ENCODE assay signal across 9 mouse cellular contexts in genomic region chr2:33347607-33348006, GRCm38 (mm10). TPM values are rescaled to one million over a fixed set of nuclear protein-coding genes. Genes with fewer than 3 reads are reported as not detected.
DNase-seq lines count a peak whose midpoint lies in the region; TF ChIP-seq lines count a peak whose summit lies in the region.
"Had no signal": no experiment of that assay in that cellular context is flagged by ENCODE, and none has a peak within 500 bp of the region (broad histone marks: within the 10 kb centered on the region; RNA-seq: fewer than 3 reads in every experiment).

No protein-coding gene starts in this region.

- peak; percentile 85 for TF ChIP-seq CTCF in bone marrow, adult 2 months (IDR thresholded peaks at IDR 0.05; ENCODE audit: control insufficient read depth, insufficient read depth, low read length)

- peaks cover 6% of the 10 kb centered on the region for H3K4me1 ChIP-seq in bone marrow, adult 2 months (ENCODE audit: control insufficient read depth, insufficient read depth, low read length)

- H3K4me3 ChIP-seq in bone marrow, adult 2 months (replicated peaks; ENCODE audit: control insufficient read depth, low read depth, low read length) = no peak overlapping the region
- H3K4me3 ChIP-seq: limb, embryonic 12.5 days had no signal

- DNase-seq in heart, postnatal 36 days = peak; percentile 41 to 67
- DNase-seq in heart, adult 8-10 months (ENCODE audit: low spot score) = no peak
- DNase-seq in ovary, postnatal 36 days (ENCODE audit: low spot score) = peak; percentile 44
- DNase-seq in ovary, adult 18-20 months (ENCODE audit: low spot score) = no peak
- peak; percentile 28 to 40 for DNase-seq in gastrocnemius, adult 8-10 months (ENCODE audit: low spot score in 2 of 2)
- DNase-seq in mesoderm, embryonic 11.5 days (ENCODE audit: low read depth, low spot score) = peak; percentile 58
- no peak for DNase-seq in frontal cortex, postnatal 36 days (ENCODE audit: low spot score in 2 of 2)

- intact Hi-C loops in heart, postnatal 36 days (cut with DNase I) = loop anchor here (2.0 to 10.0 kb wide), 3 partner anchors 31 to 363 kb away; partner anchors contain the start of gene Slc2a8

- 28% methylated on average over 3 of the region's 3 CpGs for WGBS in bone marrow, adult 2 months

- no peak for TF ChIP-seq POLR2A in bone marrow, adult 2 months (IDR thresholded peaks at IDR 0.05; ENCODE audit: borderline replicate concordance, control insufficient read depth, low read depth, low read length)

- H3K27ac ChIP-seq in bone marrow, adult 2 months (ENCODE audit: control insufficient read depth, insufficient read depth, low read depth, low read length, poor library complexity) = no peak overlapping the region

RNA-seq across cellular contexts. Expression of gene Ralgps1, which starts 23.7 kb away (rescaled TPM):
- 1 to 10 TPM; 4.8 to 5.6 TPM for total RNA-seq in heart, postnatal 36 days (2021)
- 1 to 10 TPM; 6.2 to 7.0 (median 6.4) TPM for total RNA-seq in heart, adult 8-10 months (2022)
- polyA plus RNA-seq in bone marrow, adult 2 months (2011; ENCODE audit: insufficient read depth, insufficient read length, low replicate concordance, missing spikeins) = 1.7 and 4.6 TPM in 2 replicates
- 1 to 10 TPM; 1.8 to 3.2 (median 2.2) TPM for total RNA-seq in gastrocnemius, adult 8-10 months (2022)

Comparison
In these comparisons a context has a peak if more than half of its experiments do, and no peak if none do; other contexts are left out.
1. DNase-seq: peak in heart, postnatal 36 days (2 of 2), ovary, postnatal 36 days (single experiment), gastrocnemius, adult 8-10 months (2 of 2) and mesoderm, embryonic 11.5 days (single experiment); none in heart, adult 8-10 months (single experiment), ovary, adult 18-20 months (single experiment) and frontal cortex, postnatal 36 days (0 of 2).